Mouse (Mus musculus): ENCODE measurements around the gene Tacc3. TPM values are rescaled to one million over a fixed set of nuclear protein-coding genes. Genes with fewer than 3 reads are reported as not detected.
A peak's percentile ranks its signal among the peaks of the same experiment; 100 is the strongest.

The Tacc3 gene
- total RNA-seq, 2 experiments from 2014 or later, result 24.0 to 31.5 TPM

DNA sequence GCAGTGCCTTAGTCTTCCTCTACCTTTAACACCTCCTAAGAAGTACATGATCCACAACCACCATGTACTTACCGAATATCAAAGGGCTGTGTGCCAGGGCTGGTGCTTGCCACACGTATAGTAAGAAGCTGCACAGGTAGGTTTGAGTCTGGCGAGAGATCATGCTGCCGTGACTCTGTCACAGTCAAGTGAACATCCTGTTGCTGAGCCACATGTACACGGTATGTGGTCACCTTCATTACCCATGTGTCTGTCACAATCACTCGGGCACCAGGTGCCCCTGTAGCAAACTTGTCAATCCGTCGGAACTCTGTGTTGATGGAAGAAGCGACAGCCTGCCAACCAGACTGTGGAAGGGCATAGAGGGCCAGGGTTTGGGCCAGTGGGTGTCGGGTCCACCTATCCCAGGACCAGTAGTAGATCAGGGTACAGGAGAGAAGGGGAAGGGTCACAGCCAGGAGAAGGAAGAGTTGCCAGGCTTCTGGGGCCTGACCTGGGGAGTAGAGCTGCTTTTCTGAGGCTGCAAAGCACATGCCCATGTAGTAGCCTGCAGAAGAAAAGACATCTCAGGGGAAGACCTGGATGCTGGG, 2.6 kb upstream of the Tacc3 start:
- DNase-seq, result no peak

DNA sequence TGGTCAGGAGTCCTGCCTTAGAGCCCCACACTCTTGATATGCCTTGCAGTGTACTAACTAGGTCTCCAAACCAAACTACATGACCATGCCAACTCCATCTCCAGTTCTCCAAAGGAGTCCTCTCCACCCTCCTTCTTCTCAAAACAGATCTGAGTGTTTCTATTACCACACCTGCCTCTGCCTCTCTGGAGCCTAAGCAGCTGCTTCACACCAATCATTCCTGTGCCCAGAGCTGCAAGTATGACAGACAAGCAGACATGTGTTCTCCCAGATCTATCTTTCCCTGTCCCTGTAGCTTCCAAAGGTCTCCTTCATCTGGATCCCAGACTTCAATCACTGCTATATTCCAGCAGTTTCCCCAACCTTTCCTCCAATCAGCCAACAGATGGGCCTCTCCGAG, 1.2 kb upstream of the Tacc3 start:
- DNase-seq, result no peak

DNA sequence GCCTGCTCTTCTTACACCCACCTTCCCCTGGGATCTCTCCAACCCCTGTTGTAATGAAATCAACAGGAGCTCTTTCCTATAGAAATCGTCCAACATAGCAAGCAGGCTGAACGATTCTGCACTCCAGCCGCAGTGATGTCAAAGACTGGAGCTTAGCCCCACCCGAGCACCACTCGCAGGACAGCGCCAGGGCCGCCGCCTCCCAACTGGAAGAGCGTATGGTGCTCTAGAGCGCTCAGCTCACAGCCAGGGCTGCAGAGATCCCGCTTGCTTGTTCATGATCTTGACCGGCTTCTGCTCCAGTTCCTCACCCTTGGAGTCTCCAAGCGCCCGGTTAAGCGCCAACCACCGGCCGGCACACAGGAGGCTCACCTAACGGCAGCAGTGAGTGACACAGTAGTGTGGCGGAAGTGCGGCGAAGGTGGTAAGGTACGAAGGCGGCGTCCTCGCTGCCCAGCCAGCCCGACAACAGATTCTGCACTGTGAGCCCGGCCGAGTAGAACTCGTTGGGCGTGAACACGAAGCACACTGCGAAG, 609 bp upstream of the Tacc3 start:
- no peak for DNase-seq

DNA sequence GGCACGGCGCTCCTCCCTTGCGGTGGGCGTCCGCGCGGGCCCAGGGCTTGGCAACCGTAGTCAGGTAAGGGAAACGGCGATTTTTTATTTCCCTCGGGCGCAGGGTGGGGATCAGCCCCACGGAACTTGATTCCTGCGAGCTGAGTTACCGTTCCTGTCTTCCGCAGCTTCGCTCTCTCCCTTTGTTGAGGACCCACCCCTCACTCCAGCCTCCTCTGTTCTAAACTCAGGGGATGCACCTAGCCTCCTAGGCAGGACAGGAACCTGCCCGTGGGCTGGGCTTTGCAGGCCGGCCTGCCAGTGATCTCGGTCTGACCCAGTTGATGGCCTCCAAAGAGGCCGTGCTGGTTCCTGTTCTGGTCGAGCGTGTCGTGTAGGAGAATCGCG, 729 bp downstream of the Tacc3 start:
- no peak for DNase-seq

DNA sequence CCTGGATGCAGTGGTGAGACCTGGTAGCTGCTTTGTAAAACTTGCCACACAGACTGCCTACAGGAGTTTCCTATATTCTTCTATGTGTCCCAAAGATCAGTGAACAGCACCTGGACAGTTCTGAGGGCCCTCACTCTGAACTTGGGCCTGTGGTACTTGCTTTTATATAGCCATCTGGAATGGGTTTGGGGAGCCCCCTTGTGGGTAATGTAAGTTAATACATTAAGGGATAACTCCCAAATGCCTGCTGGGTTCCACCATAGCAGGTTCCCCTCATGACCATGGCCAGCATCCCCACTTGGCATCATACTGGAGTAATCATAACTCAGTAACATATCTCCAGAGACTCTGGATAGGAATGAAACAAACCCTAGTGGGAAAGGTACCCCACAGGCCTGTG, 10.3 kb downstream of the Tacc3 start:
- peak; percentile 38 for DNase-seq

DNA sequence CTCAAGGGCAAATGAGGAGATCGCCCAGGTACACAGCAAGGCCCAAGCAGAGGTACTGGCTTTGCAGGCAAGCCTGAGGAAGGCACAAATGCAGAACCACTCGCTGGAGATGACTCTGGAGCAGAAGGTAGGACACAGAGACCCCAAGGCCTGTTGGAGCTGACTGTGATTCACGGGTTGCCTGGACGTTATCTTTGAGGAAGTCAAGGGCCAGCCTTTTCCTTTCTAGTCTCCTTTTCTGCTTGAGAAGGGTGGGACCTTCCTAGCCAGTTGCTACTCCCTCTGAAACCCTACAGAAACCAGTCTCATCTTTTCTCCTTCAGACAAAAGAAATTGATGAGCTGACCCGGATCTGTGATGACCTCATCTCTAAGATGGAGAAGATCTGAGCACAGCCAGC, 13.7 kb downstream of the Tacc3 start:
- DNase-seq, result no peak

DNA sequence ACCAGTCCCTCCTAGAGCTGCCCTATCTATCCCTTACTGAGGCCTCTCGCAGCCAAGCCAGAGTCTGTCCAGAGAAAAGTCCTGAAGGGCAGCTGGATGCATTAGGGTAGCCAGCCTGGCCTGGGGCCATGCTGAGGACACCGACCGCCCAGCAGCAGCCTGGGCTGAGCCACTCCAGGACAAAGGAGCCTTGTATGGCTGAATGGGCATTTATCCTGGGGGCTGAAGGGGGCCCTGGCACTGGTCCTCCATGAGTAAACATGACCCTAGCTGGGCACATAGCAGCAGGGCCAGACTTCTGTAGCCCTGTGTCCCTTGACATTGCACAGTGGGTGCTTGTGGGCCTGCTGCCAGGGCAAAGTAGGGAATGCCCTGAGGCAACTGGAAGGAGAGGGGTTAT, 16.5 kb downstream of the Tacc3 start:
- no peak for DNase-seq

DNA sequence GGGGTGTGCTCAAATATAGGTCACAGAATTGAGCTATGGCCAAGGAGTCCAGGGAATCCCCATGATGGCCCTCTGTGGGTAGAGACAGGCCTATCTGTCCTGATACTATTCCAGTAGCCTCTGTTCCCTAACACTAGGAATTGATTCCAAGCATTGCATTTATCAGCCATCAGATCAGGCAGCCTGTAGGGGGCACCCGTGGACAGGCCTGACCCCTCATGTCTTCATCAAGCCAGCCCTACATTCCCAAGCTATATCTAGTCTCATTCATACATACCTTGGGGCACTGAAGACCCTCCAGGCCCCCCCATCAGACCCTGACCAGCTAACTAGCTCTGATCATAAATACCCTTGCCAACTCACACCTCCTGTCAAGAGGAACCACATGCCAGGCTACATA, 18.0 kb downstream of the Tacc3 start:
- peak; percentile 79 for DNase-seq

DNA sequence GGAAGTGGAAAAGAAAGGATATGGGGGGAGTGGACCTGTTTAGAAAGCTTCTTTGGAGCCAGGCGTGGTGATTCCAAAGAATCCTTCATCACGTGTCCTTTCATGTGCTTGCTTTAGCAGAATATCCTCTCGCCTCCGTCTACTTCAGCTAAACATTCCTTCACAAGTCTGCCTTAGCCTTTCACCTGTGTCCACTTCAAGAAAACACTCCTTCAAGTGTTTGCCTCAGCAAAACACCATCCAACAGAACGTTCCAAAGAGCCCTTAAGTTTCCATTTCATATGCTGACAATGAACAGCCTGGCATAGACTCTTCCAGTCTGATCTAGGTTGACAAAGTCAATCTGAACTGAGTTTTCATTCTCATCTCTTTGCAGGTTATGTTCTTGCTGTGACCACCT, 20.3 kb downstream of the Tacc3 start:
- no peak for DNase-seq

DNA sequence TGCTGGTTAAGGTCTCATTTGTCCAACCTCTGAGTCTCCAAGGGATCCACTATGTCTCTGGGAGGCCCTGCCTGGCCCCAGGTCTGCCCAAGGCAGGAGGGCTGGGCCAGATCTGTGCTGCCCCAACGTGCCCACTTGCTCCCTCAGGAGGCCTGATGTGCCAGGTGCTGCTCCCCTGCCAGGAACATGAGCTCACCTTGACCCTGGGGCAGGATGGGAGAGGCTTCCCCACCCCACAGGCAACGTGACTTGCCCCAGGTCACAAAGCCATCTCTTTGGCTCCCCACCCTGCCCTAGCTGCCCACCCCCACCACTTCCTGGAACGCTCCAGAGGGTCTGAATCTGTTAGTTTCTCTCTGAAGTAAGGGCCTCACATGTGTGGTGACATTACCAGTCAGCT, 23.1 kb downstream of the Tacc3 start:
- DNase-seq, result no peak

DNA sequence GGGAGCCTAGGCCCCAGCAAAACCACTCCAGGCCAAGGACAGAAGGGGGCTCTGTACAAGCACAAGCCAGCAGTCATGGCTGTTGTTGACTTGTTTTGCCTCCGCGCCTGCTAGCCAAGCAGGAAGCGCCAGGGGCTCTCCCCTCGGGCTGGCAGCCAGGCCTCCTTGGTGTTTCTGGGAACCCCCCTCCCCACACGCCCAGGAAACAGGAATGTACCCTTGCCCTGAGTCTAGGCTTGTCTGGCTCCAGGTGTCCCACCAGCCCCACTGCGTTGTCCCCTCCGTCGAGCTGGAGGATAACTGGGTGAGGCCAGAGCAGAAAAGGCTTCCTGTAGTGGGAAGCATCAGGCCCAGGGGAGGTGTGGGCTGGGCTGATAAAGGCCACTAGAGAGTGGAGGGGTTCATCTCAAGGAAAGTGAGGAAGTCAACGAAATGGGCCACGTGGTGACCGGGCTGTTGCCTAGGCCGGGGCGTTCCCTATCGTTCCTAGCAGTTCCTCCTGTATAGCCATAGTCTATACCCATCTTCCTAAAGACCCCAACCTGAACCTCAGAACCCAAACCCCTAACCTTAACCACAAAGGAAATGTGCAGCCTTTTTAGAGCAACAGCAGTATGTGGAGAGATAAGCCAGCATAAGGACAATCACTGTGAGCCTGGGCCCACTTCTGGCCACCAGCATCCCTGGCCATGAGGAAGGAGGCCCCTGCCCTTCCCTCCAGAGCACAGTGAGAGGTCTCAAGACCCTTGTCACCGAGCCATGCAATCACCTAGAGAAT, 23.9 kb downstream of the Tacc3 start:
- no peak for DNase-seq

DNA sequence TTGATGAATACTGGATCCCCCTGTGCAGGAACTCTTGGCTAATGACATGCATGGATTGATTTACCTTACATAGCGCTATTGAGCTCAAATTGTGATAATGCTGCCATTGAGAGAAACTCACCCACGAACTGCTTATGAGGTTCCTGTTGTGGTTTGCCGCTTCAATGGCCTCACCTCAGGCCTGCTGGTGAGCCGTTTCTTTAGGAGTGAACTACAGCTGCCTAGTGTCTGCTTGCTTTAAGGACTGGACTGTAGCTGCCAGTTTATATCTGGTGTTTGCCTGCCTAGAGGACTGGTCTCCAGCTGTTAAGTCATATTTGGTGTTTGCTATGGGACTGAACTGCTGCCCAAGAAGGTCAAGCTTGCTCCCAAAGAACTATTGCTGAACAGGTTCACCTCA, 25.0 kb downstream of the Tacc3 start:
- DNase-seq, result no peak

DNA sequence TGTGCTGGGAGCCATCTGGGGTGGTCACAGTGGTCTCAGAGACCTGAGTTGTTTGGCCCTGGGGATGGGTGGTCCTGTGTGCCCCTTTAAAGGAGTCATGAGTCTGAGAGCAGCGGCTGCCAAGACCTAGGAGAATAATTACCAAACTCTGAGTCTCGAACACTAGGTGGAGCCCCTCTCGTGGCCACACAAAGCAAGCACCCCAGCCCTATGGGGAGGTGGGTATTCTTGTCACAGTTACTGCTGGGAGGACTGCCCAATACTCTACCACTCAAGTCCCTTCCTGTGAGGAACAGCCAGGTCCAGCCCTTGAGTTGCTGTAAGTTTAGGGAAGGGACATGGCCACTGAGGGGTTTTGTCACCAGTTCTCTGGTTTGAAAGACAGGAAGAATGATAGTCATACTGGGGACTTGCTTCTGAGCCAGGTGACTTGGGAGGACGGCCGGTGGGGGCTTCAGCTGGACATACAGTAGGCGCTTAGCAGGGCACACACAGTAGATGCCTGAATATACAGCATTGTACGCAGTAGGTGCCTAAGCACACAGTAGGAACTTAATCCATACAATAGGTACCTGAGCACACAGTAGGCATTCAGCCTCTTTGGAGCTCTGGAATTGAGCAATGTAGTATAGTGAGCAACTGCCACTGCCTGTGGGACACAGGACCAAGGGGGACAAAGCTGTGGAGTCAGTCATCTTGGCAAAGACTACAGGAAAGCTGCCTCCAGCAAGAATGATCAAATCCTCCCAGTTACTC, 26.1 kb downstream of the Tacc3 start:
- DNase-seq, result peak; percentile 55

DNA sequence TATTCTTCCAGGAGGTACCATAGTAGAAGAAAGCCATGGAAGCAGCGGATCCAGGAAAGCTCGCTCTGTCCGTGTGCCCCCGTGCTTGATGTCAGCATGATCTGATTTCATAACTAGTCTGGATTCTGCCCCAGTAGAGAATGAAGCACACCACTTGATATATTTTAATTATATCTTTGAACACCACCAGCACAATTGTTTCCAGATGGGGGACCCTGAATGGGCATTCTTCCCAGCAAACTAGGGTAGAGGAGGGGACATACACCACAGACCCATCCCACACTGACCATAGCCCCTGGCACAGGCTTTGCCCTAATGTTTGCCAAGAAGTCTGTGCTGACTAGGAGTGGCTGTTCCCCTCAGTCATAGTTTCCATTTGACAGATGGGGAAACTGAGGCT, 27.0 kb downstream of the Tacc3 start:
- no peak for DNase-seq

DNA sequence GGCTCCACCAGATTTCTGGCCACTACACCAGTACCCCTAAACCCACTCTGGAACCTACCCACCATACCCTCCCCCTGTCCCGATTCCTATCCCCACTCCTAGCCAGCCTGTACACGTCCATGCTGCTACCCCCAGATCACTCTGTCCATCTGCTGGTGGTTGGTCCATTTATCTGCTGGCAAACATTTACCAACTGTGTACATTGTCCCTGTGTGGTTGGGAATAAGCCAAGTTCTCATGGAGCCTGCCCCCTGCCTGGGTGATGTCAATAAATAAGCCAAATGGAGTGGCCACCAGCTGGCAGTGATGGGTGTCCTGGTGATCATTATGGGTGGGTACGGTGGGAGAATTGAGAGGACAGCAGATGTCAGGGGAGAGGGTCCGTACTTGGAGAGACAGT, 29.2 kb downstream of the Tacc3 start:
- DNase-seq, result no peak

DNA sequence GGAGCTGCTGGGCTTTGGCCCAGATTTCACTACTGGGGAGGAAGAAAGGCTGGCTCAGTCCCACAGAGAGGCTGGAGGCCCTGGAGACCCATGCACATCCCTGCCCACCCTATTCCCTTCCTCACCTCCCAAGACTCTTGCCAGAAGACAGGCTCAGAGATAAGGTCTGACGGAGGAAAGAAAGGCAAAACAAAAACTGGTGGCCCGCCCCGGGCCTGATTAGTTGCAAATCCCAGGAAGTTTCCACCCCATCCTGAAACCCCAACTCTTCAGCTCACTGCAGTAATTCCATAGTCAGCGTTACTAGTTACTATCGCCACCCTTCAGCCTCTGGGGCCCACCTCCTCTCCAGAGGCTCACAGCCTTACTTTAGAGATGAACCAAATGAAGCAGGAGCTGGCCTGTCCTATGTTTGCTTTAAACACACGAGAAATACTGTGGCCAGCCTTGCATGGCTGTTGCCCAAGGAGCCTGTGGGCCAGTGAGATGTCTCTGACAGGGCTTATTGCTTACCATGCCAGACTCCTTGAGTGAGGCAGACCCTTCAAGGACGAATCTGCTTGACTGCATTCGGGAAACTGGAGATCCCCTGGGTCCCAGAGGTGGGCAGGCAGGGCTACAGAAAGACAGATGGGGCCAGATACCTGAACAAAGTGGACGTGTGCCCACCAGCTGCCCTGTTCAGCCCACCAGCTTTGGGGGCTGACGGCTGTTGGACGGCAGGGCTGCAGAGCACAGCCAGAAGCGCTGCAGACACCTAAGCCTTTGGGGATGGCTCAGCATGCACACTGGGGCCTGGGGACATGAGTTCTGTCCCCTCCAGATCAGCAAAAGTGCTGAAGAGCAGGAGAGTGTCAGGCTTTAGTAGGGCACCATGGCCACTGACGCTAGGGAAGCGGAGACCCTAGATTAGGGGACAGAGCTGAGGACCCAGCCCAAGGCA, 30.6 kb downstream of the Tacc3 start:
- no peak for DNase-seq

DNA sequence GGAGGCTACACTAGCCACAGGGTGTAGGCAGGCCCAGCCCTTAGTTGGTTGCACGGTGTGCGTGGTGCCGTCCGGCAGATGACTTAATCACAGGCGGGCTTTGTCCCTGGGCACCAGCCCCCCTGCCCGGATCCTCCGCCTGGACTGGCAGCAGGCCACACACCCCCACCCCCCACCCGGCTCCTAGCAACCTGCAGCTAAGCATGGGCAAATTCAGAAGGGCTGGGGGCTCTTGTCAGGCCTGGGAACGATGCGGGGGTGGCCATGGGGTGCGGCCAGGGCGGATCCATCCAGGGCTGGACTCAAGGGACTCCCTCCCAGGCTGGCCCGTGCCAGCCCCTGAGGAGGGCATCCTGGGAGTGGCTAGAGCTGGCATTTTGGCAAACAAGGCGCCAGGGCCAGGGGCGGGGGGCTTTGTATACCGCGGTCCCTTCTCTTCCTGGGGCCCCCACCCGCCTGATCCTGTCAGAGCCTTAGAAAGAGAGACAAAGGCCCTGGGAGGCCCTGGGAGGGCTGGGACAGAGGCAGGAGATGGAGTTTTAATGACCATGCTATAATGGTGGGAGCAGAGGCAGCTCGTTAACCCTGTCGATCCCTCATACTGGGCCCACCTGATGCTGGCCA, 31.4 kb downstream of the Tacc3 start:
- no peak for DNase-seq

DNA sequence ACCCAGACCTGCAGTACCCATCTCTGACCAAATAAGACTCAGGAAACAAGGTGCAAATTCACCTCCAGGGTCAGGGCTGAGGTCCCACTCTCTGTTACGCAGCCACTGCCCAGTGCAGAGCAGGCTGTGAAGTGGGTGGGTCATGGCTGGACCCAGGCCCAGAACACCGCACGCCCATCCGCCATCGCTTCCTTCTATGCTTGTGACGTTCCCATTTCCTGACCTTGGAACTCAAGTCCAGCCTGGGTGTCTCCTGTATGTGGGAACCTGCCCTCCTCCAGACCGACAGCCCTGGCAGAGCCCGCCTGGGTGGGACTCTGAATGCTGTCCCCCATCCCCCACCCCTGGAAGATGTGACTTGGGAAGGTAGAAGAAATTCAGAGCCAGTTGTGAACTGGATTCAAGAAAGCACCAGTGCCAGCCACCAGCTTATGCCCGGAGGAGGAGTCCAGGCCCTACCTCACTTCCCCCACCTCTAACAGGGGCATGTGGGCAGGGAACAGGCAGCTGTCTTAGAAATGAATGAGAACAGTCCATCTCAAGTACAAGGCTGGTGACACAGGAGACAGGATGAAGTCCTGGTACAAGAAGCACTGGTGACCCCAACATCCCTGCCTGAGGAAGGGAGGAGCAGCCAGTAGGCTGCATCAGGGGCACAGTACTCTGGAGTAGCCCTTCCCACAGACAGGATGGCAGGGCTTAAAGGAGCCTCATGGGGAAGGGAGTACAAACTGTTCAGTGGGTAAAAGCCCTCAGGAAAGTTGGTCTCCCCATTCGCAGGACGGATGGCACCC, 32.1 kb downstream of the Tacc3 start:
- peak; percentile 30 for DNase-seq

DNA sequence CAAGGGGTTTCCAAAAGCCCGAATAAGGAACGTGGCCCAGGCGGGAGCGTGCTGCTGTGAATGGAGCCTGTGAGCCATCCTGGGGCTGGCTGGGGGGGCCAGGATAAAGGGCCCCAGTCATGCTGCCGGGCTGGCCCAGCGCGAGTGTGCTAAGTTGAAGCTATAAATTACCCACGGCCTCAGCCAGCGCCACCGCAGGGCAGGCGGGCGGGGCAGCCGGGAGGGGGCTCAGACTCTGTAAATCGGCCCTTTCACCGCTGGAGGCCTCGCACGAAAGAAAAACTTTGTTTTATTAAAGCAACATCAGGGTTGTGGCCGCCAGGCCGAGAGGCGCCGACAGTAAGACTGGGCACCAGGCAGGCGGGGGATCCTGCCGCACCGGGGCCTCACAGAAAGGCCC, 34.5 kb downstream of the Tacc3 start:
- peak; percentile 37 for DNase-seq

DNA sequence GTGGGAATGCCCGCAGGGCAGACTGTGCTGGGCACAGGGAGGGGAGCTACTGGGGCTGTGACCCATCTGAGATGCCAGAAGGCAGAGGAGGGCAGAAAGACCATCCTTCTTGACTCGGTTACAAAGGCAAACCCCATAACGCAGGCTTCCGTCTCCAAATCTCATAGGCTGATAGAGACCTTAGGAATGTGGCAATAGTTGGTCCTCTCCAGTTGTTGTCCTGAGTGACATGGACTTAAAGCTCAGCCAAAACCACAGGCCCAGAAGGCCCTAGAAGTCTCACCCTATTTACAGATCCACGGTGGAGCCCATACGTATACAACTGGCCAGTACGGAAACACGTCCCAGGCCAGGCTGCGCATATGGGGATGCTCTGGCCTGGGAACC, 36.5 kb downstream of the Tacc3 start:
- no peak for DNase-seq

All from adrenal gland, postnatal 10 days (tissue).